Mouse (Mus musculus) yolk sac, embryonic 10.5 days (tissue): ENCODE data around the gene Adgrb3.
"Not testable (repeated sequence)": the region's sequence is repeated elsewhere in the genome, so short reads cannot be mapped to it uniquely, and the experiment has no call there.

Experiments
- DNase-seq: peaks from one replicate; pipeline ENCODE4 v3.0.0-alpha.2; 2017; ENCODE audit warnings: low spot score

Gene Adgrb3

DNA sequence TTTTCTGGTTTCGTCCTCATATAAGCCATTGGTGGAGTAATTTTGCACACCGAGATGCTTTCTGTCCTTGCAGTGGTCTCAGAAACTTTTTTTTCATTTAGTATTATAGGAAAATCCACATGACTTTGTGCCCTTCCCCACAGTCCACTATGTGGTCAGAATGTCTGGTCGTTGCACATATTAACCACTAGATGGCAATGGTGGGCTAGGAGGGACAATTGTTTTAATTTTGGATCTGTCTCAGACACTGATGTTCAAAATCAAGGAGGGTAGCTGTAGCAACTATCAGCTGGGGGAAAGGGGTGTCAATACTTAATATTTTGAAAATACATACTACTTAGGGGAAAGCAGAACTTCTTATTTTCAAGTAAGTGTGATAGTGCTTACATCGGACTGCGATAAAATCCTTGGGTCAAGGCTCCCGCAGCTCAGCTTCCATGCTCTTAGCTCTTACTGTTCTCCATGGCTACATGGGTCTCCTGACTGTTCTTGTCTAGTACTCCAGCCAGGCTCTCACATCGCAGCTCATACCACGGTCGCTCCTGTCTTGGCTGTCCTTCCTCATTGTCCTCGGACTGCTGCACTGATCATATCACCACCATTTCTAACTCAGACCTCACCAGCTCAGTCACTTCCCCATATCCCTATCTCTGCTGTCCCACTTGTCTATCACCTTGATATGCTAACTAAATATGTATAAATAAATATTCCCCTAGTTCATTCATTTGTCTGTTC lies 319.0 kb downstream of the Adgrb3 start:
- DNase-seq, result no peak

DNA sequence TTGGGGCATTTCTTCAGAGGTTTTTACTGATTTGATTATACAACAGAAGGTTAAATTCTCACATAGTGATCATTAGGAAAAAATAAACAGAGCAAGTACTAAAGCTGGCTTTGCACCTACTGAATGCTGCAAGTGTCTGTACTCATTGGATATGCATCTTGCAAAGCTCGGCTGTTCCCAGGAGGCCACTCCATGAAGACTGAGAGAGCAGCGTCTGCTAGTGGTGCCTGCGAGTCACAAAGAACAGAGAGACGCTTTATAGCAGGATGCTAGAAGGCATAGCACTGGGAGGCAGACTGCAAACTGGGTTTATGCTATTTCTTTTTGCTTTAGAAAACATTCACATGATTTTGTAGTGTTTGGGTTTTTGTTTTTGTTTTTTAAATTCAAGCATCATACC lies 325.2 kb downstream of the Adgrb3 start:
- no peak for DNase-seq

DNA sequence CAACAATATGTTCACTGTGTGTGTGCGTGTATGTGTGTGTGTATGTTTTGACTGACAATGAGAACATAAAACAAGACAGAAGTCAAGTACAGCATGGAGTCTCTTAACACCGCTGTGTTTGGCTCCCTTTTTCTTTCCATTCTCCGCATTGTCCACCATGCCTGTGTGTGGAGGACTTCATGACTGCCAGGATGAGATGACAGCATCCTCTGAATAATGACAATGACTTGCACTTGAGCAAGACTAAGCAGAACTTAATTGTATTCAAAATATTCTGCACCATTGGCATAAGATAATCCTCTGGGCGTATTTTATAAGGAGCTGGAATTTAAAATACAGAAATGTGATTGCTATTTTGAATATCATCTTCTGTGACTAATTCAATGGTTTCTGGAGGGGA lies 326.0 kb downstream of the Adgrb3 start:
- DNase-seq, result no peak

DNA sequence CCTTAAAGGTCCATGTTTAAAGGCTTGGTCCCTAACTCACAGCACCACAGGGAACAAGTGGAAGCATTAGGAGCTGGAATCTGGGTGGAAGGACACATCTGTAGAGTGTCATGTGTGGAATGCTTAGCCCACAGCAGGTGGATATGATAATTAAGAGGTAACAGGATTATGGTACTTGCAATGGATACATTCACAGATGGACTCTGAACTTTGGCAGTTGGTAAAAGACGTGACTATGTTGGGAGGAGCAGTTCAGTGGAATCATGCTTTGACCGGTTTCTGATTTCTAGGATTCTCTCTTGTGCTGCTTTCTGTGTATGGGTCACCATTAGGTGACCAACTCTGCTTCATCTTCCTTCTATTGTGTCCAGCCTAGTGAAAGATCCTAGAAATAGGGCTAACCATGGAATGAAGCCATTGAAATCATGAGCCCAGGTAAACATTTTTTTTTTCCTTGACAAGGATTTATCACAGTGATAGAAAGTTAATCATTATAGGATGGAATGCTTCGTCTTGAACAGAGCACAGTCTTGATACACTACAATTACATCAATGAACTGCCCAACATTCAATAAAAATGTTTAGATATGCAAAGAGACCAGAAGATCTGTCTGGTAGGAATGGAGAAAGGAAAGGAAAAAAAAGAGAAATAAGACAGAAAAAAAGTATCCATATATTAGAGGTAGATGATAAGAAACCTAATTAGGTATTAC lies 334.1 kb downstream of the Adgrb3 start:
- DNase-seq, result no peak

DNA sequence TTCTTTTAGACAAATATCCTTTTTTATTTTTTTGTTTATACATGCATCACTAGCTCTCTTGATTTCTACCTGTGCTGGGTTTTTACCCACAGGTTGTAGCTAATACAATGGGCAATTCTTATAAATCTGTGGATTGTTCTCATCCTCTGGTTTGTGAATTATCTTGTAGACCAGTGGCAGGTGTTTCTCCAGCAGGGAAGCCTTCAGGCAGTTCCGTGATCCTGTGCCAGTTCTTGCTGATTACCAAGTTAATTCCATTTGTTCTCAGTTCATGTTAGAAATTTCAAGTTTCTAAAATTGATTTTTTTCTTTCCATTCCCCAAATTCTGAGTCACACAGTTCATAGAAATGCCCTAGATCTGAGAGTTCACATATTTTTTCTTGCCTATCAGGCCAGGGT lies 338.0 kb downstream of the Adgrb3 start:
- no peak for DNase-seq

DNA sequence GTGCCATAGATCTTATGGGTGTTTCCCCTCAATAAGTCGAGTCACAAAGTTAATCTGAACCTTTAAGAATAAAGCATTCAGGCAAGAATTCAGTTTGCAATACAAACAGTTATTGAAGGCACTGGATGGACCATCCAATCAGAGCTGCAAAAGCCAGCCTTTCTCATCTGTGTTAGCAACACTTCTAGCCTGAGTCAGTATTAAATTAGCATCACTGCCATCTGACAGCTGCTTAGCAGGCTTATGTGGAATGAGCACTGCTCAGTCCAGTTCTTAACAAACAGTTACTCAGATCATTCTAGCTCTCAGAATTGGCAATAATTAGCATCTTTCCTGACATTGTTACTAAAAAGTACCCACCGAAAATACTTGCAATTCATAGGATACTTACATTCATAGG lies 339.3 kb downstream of the Adgrb3 start:
- no peak for DNase-seq

DNA sequence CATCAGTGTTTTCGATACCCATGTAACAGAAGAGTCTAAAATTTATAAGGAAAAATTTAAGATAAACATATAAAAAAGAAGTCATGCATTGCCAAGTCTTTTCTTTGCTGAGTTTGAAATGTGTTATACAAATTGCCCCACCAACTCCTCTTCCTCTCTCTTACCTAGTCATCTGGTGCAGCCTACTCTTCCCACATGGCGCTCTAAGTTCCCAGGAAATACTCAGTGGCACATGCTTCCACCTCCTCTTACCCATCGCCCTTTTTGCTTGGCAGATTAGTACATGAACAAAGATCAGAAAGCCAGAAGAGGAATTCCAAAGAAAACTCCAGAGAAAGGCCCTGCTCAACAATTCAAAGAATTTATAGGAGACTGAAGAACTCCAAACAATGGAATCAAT lies 353.8 kb downstream of the Adgrb3 start:
- DNase-seq, result no peak

DNA sequence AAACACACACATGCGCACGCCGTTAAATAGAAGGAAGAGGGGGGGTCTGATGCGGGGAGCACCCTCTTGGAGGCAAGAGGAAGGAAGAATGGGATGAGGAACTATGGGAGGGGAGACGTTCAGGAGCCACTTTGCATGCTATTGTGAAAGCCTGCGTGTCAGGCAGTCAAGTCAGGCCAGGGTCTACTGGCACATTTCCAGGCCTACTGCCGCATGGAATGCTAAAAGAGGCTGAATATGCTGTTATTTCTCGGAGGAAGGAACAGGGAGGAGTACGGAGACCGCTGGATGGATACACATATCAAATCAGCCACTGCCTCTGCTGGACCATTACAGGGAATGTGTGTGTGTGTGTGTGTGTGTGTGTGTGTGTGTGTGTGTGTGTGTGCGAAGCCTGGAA lies 355.0 kb downstream of the Adgrb3 start:
- DNase-seq, result no peak

DNA sequence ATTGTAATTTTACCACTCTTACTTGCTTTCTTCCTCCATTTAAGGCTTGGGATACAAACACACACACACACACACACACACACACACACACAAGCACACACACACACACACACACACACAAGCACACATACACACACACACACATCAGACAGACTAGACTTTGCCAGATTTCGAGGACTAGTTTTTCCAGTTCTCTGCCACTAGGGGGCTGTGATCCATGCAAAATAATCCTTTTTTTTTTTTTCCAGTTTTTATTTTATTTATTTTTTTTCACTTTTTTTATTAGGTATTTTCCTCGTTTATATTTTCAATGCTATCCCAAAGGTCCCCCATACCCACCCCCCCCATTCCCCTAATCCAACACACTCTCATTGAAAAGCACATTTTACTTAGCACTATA lies 357.9 kb downstream of the Adgrb3 start:
- not testable (repeated sequence) for DNase-seq

DNA sequence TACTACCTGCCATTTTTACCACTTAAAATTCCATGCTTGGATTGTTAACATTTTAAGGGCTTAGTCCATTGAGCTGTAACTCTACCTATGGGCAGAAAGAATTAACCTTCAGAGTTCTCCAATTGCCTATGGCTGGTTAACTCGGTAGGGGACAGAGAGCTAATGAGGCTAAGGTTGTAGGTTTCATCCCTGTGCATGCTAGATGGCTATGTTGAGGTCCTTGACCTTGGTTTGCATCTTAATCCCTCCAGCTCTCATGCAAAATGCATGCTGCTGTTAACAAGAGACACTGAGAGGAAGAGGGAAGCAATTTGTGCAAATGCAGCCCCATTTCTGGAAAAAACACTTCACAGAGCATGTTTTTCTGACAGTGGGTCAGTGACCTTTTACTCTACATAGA lies 366.9 kb downstream of the Adgrb3 start:
- no peak for DNase-seq

DNA sequence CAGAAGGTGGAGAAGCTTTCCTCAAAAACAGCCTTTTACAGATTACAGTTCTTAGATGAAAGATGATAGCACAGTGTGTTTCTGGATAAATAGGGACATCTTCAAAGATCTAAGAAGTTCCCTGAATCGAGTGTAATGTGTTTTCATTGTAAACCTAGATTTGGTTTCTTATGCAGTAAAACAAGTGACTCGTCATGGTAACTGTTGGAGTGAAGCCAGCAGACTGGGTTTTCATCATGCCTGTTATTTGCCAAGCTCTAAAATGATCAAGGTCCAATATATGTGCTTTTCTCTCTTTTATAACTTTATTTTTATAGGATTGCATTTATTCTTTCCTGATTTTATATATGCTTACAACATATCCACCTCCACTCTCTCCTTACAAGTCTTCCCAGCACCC lies 394.0 kb downstream of the Adgrb3 start:
- no peak for DNase-seq

DNA sequence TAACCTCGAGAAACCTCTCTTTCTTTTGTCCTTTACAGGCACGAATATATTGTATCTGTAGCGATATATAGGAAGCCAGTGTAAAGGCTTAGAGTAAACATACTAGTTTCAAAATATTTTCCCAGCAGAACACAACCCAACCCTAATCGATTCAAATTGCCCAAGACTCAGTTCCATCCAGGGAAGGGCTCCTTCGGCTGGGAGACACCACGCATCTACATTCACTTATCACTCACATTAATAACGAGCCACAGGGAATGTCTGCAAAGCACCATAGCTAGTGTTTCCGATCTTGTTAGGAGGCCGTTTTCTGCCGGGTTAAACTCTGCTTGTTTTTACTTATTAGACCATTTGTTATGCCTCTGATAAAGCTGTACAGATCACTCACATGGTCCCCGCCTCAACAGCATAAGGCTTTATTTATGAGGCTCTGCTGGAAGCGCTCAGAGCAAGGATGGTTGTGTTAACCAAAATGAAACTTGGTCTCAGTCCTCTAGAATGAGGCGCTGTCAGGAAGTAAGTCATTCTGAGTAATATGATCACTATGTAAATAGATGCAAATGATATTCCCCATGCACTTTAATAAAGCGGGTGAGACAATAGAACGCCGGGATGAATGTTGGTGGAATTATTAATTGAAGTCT lies 399.2 kb downstream of the Adgrb3 start:
- DNase-seq, result no peak

DNA sequence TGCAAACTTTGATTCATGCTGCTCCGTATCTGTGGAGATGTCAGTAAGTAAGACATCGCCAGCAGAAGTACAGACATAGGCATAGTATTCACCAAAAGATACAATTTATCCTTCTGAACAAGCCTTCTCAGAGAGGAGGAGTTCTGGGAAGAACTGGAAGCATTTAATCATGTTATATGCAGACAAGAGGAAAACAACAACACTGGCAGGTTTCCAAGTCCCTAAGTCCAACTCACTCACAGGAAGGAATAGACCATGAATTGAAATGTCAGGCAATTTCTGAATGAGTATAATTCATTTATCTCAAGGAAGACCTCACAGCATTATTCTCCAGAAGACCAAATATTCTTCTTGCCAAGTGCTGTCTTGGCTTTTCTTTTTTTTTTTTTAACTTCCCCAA lies 408.8 kb downstream of the Adgrb3 start:
- DNase-seq, result no peak

DNA sequence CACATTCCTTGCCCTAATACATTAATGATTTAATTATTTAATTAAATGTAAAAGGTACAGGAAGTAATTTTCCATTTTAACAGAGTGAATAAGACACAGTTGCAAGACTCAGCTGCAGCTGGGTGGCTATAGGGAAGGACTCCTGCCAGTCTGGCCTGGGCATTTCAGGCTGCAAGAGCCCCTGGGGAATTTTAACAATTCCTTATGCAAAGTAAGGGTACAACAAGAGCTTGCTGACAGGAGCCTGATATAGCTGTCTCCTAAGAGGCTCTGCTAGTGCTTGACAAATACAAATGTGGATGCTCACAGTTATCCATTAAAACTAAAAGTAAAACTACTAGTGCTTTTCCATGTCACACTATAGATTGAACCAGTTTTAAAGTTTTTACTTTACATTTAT lies 410.1 kb downstream of the Adgrb3 start:
- DNase-seq, result no peak

DNA sequence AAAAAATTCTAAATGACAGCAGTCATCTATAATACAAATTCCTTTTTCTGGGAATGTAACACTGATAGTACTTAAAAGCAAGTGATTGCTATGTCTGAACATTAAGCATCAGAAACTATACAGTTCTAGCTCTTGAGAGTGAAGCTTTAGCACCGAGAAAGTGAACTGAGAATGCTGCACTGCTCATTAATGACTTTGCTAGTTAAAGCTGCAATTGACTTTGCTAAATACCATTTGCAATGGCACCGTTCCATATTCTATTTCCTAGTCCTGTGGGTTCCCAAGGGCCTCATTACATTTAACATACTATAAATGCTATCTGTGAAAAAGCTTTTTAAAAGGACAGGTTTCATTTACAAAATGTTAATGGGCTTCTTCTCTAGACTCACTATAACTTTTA lies 414.4 kb downstream of the Adgrb3 start:
- DNase-seq, result no peak

DNA sequence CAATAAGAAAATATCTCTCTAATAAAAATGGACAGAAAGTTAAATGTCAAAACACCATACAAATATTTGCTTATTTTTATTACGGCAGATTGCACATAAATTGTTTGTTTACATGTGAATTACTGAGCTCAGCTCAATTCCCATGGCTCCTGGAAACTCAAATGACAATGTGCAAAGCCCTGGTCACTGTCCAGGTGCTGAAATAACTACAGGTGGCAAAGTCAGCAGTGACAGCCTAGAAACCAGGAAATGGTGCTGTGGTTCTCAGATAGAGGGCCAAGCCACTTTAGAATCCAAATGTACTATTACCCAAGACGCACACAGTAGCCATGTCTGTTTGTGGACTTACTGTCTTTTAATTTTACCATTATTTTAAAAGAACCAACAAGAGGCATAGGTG lies 465.3 kb downstream of the Adgrb3 start:
- DNase-seq, result no peak

DNA sequence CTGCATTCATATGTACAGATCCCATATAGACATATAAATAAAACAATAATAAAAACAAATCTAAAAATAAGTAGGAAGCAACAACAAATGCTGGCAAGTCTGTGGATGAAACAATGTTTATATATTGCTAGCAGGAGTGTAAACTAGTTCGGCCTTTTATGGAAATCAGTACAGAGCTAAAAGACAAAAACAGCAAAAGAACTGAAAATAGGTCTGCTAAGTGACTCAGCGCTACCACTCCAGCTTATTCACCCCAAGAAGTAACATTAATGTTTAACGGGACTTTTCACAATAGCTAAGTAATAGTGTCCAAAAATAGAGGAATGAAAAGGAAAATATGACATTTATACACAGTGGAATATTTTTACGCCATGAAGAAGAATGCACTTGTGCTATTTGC lies 471.0 kb downstream of the Adgrb3 start:
- no peak for DNase-seq

DNA sequence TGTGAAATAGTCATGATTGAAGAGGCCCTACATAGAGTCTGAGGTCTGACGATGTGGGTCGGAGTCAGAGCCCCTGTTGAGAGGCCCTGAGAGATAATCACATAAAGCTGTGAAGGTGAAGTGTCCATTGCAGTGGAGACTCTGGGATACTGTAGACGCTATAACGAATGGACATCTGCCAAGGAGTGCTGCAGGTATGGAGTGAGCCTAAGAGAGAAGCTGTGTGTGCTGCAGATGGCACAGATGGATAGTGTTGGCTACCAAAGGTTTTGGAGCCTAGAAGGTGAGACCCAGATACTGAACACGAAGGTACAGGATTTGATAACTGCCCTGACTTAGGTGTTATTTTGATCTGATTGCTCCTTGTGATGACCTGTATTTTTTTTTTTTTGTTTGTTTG lies 474.0 kb downstream of the Adgrb3 start:
- no peak for DNase-seq

DNA sequence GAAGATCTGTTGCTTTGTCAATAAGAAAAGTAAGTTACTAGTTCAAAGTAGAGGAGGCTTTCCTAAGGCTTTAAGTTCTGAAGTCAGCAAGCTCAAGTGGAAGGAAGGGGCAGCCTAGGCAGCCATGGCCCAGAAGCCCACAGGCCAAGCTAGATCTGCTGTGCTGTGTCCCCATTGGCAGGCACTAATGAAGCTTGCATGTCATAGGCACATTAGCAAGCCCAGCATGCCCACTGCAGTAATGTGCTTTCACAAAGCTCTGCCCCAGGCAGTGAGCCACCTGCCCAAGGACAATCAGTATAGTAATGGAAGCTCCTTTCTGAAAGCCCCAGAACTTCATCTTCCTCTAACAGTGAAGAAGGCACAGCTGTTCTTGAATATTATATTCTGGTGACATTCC lies 484.6 kb downstream of the Adgrb3 start:
- DNase-seq, result no peak

DNA sequence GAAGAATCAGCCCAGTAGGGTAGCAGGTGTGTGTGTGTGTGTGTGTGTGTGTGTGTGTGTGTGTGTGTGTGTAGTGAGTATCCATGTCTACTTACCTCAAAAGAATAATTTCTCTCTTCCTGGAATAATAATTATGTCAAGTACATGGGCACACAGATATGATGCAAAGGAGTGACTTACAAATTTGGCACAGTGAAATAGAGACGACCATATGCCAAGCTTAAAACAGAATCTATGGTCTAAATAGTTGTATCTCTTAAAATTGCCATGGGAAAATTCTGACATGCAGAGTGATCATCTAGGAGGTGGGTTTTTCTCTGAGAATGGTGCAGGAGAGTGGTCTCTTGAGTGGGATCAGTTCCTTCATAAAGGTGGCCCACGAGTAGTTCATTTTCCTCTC lies 504.1 kb downstream of the Adgrb3 start:
- DNase-seq, result no peak

DNA sequence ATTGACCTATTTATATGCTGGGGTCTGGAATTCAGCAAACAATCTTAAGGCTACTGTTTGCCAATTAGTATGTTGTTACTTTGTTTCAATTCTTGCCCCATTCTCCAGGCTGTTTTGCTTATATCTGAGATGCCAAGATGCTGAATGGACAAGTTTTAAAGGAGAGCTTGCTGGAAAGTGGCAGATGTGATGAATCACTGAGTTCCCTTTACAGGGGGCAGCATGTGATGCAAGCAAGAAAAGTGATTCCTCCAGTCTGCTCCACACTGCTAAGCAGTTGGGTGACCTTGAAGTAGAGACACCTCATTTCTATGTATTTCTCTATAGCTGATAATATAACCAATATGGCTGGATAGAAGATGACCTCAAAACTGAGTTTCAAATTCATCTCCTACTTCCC lies 512.4 kb downstream of the Adgrb3 start:
- DNase-seq, result no peak

DNA sequence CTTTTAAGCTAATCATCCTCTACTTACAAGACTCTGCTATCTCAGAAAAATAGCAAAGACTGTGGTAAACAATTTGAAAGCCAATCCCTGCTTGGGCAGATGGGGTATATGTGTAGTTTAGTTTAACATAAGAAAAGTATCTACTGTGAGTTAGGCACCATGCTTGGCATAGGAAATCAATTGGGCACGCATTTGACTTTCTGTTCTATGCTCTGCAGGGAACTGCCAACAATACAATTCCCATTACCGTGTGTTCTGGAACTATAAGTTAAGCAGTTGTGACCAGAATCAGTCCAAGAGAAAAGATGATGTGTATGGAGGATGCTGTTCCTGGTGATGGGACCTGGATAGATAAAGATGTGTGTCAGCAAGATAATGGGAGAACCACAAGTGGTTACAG lies 517.2 kb downstream of the Adgrb3 start:
- no peak for DNase-seq

DNA sequence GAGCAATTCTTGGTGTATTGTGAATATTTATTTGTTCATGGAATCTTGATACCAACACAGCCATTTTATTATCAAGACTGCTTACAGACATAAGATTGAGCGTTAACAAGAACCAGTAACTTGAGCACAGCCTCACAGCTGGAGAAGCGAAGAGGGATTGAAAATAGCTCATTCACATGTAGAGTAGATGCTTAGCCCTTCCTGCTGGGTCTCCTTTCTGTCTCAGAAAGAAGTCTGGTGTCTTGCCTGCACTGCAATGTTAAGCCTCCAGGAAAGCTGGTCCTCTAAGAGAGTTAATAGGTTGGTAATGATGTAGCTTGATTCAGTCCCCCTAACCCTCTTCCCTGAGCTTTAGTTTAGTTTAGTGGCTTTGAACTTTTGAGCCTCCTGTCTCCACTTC lies 519.4 kb downstream of the Adgrb3 start:
- DNase-seq, result no peak

DNA sequence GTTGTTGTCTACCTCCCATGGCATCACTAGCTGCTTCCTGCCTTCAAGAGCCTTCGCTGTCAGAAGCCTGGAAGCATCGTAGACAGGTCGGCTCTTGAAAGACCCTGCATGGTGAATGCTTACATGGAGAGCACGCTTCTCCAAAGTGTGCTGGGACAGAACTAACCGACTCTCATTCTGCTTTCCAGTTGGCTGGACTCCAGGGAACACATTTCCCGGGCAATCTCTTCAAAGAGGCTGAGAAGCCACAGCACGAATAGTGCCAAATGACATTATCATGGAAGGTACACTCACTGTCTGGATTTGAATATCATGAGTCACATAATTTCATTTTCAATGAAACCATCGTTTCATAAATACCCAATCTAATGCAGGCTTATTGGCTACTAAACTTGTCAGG lies 548.0 kb downstream of the Adgrb3 start:
- no peak for DNase-seq
